Mouse (Mus musculus) cortical plate, adult 2 months (tissue): ENCODE measurements at regions not wholly inside any gene's neighbourhood (a gene's known extent, or its start where the extent isn't known, plus 50 kb on each side); places are given as distances from the start of the nearest gene placed in this dataset.

ENCODE experiments used
- H3K27ac ChIP-seq: fragments of 200-500 bp; 2 replicates; pipeline ENCODE4 v1.5.1; 2012; ENCODE audit warnings: low read length, control low read depth, inconsistent platforms; ENCODE audit not compliant: insufficient read depth
- H3K4me1 ChIP-seq: fragments of 200-500 bp; 2 replicates; pipeline ENCODE4 v1.6.1; 2011; ENCODE audit warnings: low read length; ENCODE audit not compliant: control insufficient read depth, insufficient read depth
- H3K4me3 ChIP-seq: fragments of 200-500 bp; 2 replicates; pipeline ENCODE4 v1.5.1; 2011; ENCODE audit warnings: mild to moderate bottlenecking, low read length, control low read depth; ENCODE audit not compliant: insufficient read depth
- CTCF ChIP-seq: fragments of 200-500 bp; IDR thresholded peaks from 2 replicates; pipeline ENCODE4 v1.5.1; 2011; ENCODE audit warnings: mild to moderate bottlenecking, control low read depth, low read length; ENCODE audit not compliant: insufficient read depth; ENCODE audit errors: extremely low read depth
- POLR2A ChIP-seq: fragments of 200-500 bp; IDR thresholded peaks from 2 replicates; pipeline ENCODE4 v1.6.1; 2011; ENCODE audit warnings: mild to moderate bottlenecking, low read length, control low read depth; ENCODE audit not compliant: insufficient read depth; ENCODE audit errors: extremely low read depth

DNA sequence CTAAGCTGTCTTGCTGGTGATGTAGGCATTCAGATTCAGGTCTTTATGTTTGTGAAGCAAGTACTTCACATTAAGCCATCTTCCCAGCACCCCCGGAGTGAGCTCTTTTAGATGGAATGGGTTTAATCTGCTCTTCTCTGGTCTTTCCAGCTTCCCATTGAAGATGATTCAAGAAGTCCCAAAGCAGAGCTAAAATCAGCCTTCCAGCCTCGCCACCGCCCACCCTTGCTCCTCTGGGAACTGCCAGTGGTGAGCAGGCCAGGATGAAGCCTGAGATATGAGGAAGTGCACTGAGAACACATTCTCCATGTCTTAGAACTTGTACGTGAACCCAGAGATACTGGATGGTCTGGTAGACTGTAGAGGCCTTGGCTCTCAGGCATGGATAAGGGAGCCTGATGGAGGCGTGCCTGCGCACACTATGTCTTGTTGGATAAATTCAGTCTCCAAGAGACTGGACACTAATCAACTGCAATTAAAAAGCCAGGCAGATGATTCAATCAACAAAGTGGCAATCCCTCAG lies 51.3 kb upstream of the Mrtfb start:
- TF ChIP-seq POLR2A (no peak), CTCF (no peak)
- H3K27ac ChIP-seq: peak overlapping the region; percentile 52; the same call in 1 of the 2 replicates
- H3K4me3 ChIP-seq: no peak overlapping the region
- peaks cover 9% of the 10 kb centered on the region for H3K4me1 ChIP-seq

DNA sequence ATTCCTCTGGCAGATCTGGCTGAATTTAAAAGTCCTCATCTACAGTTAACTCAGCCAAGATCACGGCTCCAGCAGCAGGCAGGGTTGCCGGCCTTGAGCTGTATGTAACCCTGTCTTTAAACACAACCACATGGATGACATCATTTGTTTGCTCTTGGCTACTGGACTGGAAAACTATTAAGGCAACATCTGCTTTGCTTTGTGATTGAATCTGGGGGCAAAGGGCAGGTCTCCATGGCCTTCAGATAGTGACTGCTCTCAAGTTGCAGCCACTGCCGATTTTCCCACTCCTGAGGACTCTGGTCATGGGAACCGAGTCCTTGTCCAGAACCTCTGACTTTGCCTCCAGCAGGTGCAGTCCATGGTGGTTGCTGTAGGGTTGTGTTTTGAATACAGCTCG lies 50.4 kb upstream of the Mrtfb start:
- no peak overlapping the region for H3K27ac ChIP-seq

More for the DNA sequence above, 50.4 kb upstream of the Mrtfb start:
- Histone ChIP-seq H3K4me3 (no peak overlapping the region), H3K4me1 (peaks cover 9% of the 10 kb centered on the region)
- TF ChIP-seq POLR2A (no peak), CTCF (no peak)
